Mouse (Mus musculus) regulatory T cell (primary cell): Measurements from ENCODE around the gene Gper1.

Experiments used
- in situ Hi-C: fragments of 300-600 bp; cut with MboI, MseI; formaldehyde crosslinking; loops from one replicate; pipeline ENCODE4 v1.15.1; 2025; ENCODE audit warnings: high pct_unique_total_duplicates

Gper1 gene

DNA sequence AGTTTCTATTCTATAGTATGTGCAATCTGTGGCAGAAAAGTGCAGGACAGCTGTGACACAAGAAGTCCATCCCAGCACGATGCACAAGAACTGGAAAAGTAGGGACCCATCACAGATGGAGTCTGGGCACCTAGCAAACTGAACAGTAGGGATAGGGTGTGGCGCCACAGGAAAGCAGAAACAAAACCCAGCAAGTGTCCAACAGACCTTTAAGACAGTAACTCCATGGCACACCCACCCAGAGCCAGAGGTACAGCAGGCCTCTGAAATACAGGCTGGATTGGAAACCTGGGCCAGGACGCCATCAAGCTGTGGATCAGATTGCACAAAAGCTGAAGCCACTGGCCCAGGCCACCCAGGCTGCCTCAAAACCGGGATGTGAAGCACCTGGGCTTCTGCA, 20.0 kb downstream of the Gper1 start:
- in situ Hi-C loops: no loop called here

DNA sequence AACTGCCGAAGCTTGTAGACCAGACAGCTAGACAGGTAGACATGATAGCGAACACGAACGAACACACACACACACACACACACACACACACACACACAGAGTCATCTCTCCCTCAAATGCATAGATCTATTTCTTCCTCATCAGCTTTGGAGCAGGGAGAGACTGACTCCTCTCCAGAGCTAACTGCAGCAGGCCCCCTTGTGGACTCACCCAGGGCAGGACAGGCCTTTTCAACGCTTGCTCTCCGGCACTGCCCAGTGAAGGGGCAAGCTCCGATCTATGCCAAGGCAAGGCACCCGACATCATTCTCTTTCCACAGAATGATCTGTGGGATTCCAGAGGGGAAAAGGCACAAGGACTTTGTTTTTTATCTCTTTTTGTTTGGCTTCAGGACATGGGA, 22.3 kb downstream of the Gper1 start:
- in situ Hi-C loops: no loop called here

DNA sequence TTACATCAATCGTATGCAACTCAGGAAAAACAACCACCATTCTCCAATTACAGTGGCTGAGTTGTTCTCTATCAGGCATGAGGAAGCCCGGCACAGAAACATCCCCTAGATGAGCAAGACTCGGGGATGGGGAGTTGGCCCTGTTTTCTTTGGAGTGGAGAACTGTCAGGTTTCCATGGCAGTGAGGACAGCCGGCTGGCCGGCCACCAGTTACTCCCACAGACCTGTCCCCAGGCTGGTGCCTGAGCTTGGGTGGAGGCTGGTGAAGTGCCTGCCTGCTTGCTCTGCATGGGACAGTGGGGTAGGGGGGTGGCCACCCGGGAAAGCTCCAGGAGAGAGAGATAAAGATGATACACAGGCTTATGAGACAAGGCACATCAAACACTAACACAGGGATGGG, 25.1 kb downstream of the Gper1 start:
- in situ Hi-C loops: no loop called here

DNA sequence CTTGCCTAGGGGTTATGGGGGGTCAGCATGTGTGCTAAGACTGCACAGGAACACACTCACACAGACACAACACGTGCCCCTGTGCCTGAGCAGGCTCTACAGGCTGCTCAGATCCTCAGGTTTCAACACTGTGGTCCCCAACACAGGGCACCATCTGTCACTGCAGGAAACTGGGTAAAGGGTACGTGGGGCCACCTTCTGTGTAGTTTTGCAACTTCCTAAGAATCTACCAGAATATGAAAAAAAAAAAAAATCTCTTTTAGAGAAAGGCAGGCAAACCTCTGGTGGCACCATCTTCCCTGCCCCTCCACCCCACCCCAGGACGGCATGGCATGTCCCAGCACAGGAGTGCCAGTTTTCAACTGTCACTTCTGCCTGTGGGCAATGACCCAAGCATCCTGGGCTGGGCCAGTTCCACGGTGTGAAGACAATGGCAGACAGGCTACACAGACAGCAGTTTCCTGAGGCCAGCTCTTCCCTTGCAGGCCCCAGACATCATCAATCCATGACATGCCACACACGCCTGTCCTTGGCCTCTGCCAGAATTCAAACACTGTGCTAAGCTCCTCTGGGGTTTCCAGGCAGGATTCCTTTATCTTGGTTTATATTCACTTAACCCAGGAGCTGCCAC, 26.3 kb downstream of the Gper1 start:
- in situ Hi-C loops: no loop called here

DNA sequence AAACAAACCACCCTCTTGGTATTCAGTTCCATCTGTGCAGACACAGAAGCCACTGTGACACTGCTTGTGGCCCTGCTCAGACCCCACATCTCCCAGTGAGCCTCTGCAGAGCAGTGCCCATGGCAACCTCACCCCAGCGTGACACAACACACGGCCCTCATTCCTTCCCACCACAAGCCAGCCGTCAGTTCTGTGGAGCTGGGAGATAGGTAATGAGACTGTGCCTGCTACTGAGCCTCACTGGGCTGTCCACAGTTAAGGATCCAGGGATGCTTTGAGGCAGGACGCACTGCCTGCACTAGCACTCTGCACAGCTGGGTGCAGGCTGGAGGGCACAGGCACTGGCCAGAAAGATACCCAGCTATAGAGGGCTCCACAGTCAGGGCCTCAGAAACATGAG, 27.0 kb downstream of the Gper1 start:
- in situ Hi-C loops: no loop called here

DNA sequence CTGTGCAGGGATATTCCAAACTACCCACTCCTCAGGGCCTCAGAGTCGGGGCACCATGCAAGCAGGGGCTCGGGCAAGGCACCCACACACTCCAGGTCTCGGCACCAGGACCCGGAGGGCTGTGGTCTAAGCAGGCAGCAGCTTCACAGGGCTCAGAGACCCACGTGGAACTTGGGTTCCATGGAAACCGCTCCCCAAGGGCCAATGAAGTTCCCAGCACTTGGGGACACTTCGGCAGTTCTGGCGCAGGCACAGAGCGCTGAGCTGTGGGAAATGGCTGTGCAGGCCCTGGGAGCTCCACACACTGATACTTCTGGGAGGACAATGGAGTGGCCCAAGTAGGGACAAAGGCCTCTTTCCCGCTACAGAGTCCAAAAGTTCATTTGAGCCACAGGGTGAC, 30.1 kb downstream of the Gper1 start:
- in situ Hi-C loops: no loop called here

DNA sequence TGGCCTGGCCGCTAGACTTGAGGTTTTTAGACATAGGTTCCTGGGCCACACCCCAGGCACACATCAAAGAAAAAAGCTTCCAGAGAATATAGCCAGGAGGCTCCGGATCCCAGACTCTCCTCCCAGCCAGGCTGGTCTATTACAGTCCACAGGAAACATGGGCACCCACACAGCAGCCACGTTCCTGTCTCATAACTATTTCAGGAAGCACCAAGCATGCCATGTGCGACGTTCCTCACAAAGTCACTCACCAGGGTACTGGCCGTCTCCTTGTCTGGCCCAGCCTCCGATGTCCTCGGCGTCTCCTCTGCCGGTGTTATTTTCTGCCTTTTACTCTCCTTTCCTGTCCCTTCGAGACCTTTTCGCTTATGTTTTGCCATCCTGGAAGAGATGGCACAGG, 32.2 kb downstream of the Gper1 start:
- in situ Hi-C loops: no loop called here

DNA sequence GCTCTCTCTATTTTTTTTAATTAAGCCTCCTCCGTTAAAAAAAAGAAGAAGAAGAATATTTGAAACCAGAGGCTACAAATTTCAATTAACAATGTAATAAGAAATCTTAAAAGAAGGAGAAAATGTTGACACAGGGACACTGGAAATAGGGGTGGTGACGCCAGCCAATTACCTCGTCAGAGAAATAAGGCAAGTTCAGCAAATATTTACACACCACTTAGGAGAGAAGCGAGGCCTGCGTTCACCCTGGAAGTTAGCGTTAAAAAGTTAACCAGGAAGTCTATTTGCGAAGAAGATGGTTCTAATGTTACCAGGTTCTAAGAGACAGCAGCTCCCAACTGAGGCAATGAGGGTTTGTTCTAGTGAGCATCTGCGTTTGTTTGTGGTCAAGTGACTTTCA, 34.3 kb downstream of the Gper1 start:
- in situ Hi-C loops: no loop called here

DNA sequence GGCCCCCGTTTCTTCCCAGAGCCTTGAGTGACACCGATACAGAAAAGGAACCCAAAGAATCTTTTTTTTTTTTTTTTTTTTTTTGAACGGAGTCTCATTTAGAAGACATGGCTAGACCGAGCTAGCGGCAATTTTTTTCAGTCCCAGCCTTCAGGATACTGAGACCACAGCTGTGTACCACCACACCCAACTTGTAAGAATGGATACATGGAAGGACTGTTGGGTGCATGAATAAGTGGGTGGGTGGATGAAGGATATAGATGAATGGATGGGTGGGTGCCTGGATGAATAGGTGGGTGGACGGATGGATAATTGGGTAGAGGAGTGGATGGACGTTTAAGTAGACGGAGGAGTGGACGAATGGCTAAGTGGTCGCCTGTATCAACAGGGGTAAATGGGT, 37.0 kb downstream of the Gper1 start:
- in situ Hi-C loops: no loop called here

DNA sequence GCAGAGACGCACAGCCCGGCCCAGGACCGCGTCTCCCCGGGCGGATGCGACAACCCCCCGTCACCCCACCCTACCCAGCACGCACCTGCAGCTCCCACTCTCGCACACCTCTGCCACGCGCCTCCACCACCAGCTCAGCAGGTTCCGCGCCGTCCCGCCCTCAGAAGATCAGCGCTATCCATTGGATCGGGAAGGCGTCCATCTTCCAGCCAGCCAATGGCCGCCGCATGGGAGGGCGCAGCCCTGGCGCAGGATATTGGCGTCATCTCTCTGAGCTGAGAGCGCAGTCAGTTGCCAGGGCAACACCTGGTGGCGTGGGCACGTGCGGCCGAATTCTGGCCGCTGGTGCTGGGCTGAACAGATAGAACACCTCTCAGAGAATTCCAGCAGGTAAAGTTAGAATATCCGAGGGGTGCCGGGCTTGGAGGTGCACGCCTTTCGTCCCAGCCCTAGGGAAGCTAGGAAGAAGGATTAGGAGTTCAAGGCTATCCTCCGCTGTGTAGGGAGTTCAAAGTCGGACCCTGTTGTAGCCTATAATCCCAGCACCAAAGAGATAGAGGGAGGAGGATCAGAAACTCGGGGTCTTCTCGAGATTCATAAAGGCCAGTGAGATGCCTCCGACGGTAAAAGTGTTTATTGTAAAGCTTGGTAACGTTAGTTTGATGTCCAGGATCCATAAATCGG, 37.6 kb downstream of the Gper1 start, which contains the start of gene 3110082I17Rik:
Gene 3110082I17Rik (minus strand): TSS at position 144 of the 684 bp plus-strand sequence.
- in situ Hi-C loops: no loop called here

DNA sequence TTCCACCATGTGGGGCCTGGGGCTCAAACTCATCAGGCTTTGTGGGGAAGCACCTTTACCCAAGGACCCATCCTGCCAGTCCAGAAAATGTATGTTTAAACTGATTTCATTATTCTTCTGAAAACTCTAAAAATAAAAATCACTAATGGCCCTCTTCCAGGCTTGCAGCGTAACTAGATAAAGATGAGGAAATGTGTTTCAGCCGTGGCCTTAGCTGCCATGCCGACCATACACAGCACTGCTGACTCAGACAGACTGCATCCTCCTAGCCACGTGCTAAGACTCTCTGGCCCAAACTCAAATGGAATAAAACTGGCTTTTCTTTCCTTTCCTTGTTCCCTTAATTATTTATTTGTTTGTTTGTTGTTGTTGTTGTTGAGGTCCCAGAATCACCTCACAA, 41.9 kb downstream of the Gper1 start:
- in situ Hi-C loops: no loop called here

DNA sequence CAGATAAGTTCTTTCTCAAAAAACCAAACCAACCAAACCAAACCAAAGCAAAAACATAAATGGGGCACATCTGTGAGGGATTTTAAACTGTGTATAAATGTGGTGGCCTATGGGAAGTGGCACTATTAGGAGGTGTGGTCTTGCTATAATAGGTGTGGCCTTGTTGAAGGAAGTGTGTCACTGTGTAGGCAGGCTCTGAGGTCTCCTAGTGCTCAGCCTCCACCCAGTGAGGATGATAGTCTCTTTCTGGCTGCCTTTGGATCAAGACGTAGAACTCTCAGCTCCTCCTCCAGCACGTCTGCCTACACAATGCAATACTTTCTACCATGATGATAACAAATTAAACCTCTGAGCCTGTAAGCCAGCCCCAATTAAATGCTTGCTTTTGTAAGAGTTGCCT, 43.4 kb downstream of the Gper1 start:
- in situ Hi-C loops: no loop called here

DNA sequence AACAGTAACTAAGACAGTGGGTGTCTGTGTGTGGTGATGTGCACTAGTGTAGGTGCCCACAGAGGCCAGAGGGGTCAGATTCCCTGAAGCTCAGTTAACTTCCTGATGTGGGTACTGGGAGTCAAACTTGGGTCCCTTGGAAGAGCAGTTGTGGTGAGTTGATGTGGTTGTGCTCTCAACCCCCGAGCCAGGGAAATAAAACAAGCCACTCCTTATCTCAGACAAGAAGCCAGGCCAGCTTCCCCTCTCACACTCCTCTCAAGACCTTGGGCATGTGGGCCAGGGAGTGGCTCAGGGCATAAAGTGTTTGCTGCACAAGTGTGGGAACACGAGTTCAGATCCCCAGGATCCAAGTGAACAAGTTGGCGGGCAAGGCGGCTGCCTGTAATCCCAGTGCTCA, 43.9 kb downstream of the Gper1 start:
- in situ Hi-C loops: no loop called here

DNA sequence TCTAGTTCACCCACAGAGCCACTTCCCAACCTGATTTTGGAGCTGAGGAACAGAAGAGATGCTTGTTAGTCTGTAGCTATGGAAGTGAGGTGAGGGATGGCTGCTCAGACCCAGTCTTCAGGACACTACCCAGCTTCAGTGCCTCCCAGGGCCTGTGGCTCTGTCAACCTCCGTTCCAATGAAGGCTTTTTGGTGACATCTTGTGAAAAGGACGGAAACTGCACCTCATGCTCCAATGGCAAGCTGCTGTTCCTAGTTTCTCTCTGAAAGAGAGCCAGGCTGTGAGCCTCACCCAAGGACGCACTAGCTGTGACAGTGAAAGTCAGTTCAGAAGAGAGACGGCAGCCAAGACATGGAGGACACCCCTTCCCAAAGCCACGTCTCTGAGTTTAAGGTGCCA, 45.0 kb downstream of the Gper1 start:
- in situ Hi-C loops: no loop called here

DNA sequence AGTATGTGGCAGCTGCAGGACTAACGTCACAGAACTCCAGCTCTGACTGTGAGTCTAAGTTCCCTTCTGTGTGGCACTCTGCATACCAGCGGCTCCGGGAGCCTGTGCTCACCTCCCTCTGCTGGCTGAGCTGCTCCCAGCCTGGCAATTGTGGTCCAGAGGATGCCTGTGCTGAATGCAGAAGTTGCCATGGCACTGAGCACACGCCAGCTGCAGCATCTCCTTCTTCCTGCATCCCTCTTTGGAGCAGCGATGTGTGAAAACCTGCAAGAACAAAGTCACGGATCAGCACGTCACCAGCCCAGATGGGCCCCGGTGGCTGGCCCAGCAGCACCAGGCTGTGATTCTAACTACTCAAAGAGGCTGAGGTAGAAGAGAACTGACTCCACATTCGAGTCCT, 51.8 kb downstream of the Gper1 start:
- in situ Hi-C loops: no loop called here
